ENCODE assay signal across 8 mouse cellular contexts in the genomic region with DNA sequence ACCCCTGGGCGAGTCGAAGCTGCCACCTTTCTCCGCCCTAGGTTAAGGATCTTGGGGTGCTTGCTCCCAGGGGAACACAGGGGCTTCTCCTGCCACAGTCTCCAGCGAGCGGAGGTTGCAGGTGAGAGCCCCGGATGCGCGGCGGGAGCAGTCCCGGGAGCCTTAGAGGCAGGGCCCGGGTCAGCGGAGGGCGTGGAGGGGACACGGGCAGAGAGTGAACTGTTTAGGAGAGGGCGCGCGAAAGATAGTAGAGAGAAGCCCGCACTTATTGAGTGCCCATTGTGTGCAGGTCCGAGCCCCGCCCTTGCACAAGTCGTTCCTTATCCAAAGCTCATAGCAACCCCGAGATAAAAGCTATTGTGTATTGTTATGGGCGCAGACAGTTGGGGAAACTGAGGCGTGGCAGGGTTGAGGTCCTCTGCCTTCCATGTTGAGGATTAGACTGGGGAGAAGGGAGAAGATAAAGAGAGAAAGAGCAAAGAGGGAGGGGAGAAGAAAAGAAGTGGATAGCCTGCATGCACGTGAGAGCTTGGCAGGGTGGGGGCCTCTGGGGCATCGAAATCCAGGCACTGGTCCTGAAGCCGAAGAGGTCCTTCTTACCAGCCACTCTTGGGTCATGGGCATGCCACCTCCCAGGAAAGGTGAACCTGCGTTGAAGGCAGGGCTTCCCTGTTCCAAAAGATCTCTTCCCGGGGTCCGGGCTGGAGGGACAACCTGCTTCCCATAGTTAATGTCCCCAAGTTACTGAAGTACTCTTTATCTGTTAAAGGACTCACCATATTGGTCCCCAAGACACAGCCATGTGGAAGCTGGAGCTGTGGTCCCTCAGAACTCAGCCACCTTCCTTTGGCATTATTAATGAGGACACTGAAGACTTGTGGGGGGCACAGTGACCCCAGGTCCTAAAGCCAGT. TPM values are rescaled to one million over a fixed set of nuclear protein-coding genes. Genes with fewer than 3 reads are reported as not detected.
DNase-seq lines count a peak whose midpoint lies in the region; ATAC-seq and TF ChIP-seq lines count a peak whose summit lies in the region.

No protein-coding gene starts in this region.

- DNase-seq in brain, embryonic 14.5 days (ENCODE audit: low read depth) = peak; percentile 32
- DNase-seq in heart, postnatal 14 days = peak; percentile 44
- DNase-seq in liver, embryonic 11.5 days (ENCODE audit: low spot score) = peak; percentile 49
- DNase-seq in right cerebral cortex, postnatal 4 days = no peak
- DNase-seq in spleen, adult 12 weeks (ENCODE audit: low spot score) = no peak

- H3K4me1 ChIP-seq in erythroblast, embryonic 14.5 days (ENCODE audit: control insufficient read depth) = peaks cover 23% of the 10 kb centered on the region
- H3K4me1 ChIP-seq in liver, embryonic 11.5 days (replicated peaks; ENCODE audit: control insufficient read depth, insufficient read depth, low read length) = peaks cover 8% of the 10 kb centered on the region
- peaks cover 27% of the 10 kb centered on the region for H3K4me1 ChIP-seq in small intestine, adult 2 months (ENCODE audit: control insufficient read depth, insufficient read depth, insufficient read length, low read length)

- TF ChIP-seq POLR2A in brain, embryonic 14.5 days (IDR thresholded peaks at IDR 0.05; ENCODE audit: borderline replicate concordance, extremely low read depth, insufficient read depth, insufficient read length, poor library complexity, severe bottlenecking) = no peak
- no peak for TF ChIP-seq POLR2A in small intestine, adult 2 months (IDR thresholded peaks at IDR 0.05; ENCODE audit: low read depth, low read length)

- peak overlapping the region; percentile 63 for H3K4me3 ChIP-seq in erythroblast, embryonic 14.5 days (replicated peaks)
- peak overlapping the region; percentile 60 for H3K4me3 ChIP-seq in liver, embryonic 11.5 days (ENCODE audit: low read depth, low read length)
- peak overlapping the region; percentile 82 for H3K4me3 ChIP-seq in small intestine, adult 2 months (ENCODE audit: low read depth, low read length)

- intact Hi-C loops in heart, postnatal 14 days (cut with DNase I) = no loop called here

- peak overlapping the region; percentile 58 for H3K9ac ChIP-seq in liver, embryonic 11.5 days (ENCODE audit: low read depth, low read length)

- WGBS in liver, embryonic 11.5 days = 8% methylated on average over 30 of the region's 30 CpGs
- WGBS in small intestine, adult 2 months = 7% methylated on average over 30 of the region's 30 CpGs

- no peaks in the 10 kb centered on the region for H3K9me3 ChIP-seq in erythroblast, embryonic 14.5 days (ENCODE audit: control insufficient read depth, low read length)
- no peaks in the 10 kb centered on the region for H3K9me3 ChIP-seq in liver, embryonic 11.5 days (ENCODE audit: control insufficient read depth, low read length)

- peaks cover 57% of the 10 kb centered on the region for H3K27me3 ChIP-seq in erythroblast, embryonic 14.5 days (ENCODE audit: control insufficient read depth)
- H3K27me3 ChIP-seq in liver, embryonic 11.5 days (replicated peaks; ENCODE audit: control insufficient read depth, insufficient read depth, low read length) = peaks cover 20% of the 10 kb centered on the region
- no peaks in the 10 kb centered on the region for H3K27me3 ChIP-seq in small intestine, adult 2 months (ENCODE audit: control insufficient read depth, insufficient read depth, low read length)

- no peak overlapping the region; the same call in 1 of the 2 replicates for H3K27ac ChIP-seq in liver, embryonic 11.5 days (ENCODE audit: low read depth, low read length)
- H3K27ac ChIP-seq in small intestine, adult 2 months (ENCODE audit: insufficient read depth, low read depth, low read length) = peak overlapping the region; percentile 9; the same call in 1 of the 2 replicates

- peak overlapping the region; percentile 94 for H3K4me2 ChIP-seq in liver, embryonic 11.5 days

- H3K36me3 ChIP-seq in erythroblast, embryonic 14.5 days (ENCODE audit: control insufficient read depth) = no peaks in the 10 kb centered on the region
- no peaks in the 10 kb centered on the region for H3K36me3 ChIP-seq in liver, embryonic 11.5 days (ENCODE audit: control insufficient read depth, insufficient read depth, low read length)
- no peaks in the 10 kb centered on the region for H3K36me3 ChIP-seq in small intestine, adult 2 months (ENCODE audit: control insufficient read depth, insufficient read depth, low read length)

- no peak for TF ChIP-seq CTCF in brain, embryonic 14.5 days (IDR thresholded peaks at IDR 0.05; ENCODE audit: borderline replicate concordance, extremely low read depth, insufficient read depth, insufficient read length)
- TF ChIP-seq CTCF in small intestine, adult 2 months (IDR thresholded peaks at IDR 0.05; ENCODE audit: extremely low read depth, insufficient read length, insufficient replicate concordance, low read depth, low read length) = no peak

- ATAC-seq in erythroblast, adult 5-6 weeks (replicated peaks; ENCODE audit: low FRiP score, poor library complexity, severe bottlenecking) = no peak
- ATAC-seq in liver, embryonic 11.5 days (replicated peaks; ENCODE audit: low FRiP score) = no peak

RNA-seq across cellular contexts. Expression of a gene that starts 1.1 kb away (rescaled TPM):
- polyA plus RNA-seq in erythroblast, embryonic 14.5 days (2012) = 0.03 and 0.09 TPM in 2 replicates
- total RNA-seq in erythroblast, adult 5-6 weeks (2015; ENCODE audit: low replicate concordance) = not detected in 2 replicates
- total RNA-seq in erythroblast, adult 5-6 weeks (2017; ENCODE audit: low replicate concordance) = 0.28 TPM in 1 of 2 replicates, not detected in the other
- polyA plus RNA-seq in brain, embryonic 14.5 days (2012; rRNA removed) = 56.3 and 70.2 TPM in 2 replicates
- 10 to 100 TPM; 32.8 to 33.0 TPM for total RNA-seq in heart, postnatal 14 days (2021)
- polyA plus RNA-seq in liver, embryonic 11.5 days (2014; fragmentation: Nextera tagmentation; extraction: Ambion mirVana) = 5.7 and 7.5 TPM in 2 replicates
- 16.0 and 16.6 TPM in 2 replicates for polyA plus RNA-seq in small intestine, adult 2 months (2012; rRNA removed)

RNA-seq across cellular contexts. Expression of a gene that starts 29.3 kb away (rescaled TPM):
- polyA plus RNA-seq in erythroblast, embryonic 14.5 days (2012) = 0.15 and 0.21 TPM in 2 replicates
- total RNA-seq in erythroblast, adult 5-6 weeks (2015; ENCODE audit: low replicate concordance) = not detected in 2 replicates
- total RNA-seq in erythroblast, adult 5-6 weeks (2017; ENCODE audit: low replicate concordance) = 0.09 and 2.4 TPM in 2 replicates
- polyA plus RNA-seq in brain, embryonic 14.5 days (2012; rRNA removed) = 187 and 283 TPM in 2 replicates
- total RNA-seq in heart, postnatal 14 days (2021) = 100 to 1,000 TPM; 387 to 469 TPM
- 224 and 232 TPM in 2 replicates for polyA plus RNA-seq in liver, embryonic 11.5 days (2014; fragmentation: Nextera tagmentation; extraction: Ambion mirVana)
- 87.6 and 89.7 TPM in 2 replicates for polyA plus RNA-seq in small intestine, adult 2 months (2012; rRNA removed)

Comparison
In these comparisons a context has a peak if more than half of its experiments do, and no peak if none do; other contexts are left out.
1. DNase-seq: peak in brain, embryonic 14.5 days (single experiment), heart, postnatal 14 days (2 of 2) and liver, embryonic 11.5 days (single experiment); none in right cerebral cortex, postnatal 4 days (single experiment) and spleen, adult 12 weeks (single experiment).
2. RNA of a gene that starts 29.3 kb away (polyA plus RNA-seq): 187 to 283 TPM in brain, embryonic 14.5 days, 224 to 232 TPM in liver, embryonic 11.5 days and 87.6 to 89.7 TPM in small intestine, adult 2 months; 0.15 to 0.21 TPM in erythroblast, embryonic 14.5 days; every median in the first group is over 10 times any median in the second.
3. Peak in every context shown above with its lines, with median percentiles within 50 percentile points of each other: H3K4me3 ChIP-seq.